In the genomic region with DNA sequence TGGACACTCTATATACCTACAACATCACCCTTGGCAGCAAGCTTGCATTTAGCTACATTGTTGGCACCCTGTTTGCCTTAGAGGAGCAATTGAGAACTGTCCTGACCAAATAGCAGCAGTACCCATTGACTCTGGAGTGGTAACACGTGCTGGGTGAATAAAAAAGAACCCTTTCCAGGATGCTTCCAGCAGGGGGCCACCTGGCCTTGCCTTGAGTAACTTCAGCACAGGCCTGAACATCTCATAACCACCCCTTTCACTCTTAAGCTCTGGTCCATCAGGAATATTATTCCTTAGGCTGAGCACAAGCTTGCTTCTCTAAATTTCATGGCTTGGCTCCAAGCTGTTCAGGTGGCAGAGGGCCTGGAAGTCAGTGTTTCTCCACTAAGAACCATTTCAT, we compare ENCODE assay signal across 9 mouse cellular contexts. TPM values are rescaled to one million over a fixed set of nuclear protein-coding genes. Genes with fewer than 3 reads are reported as not detected.
DNase-seq lines count a peak whose midpoint lies in the region; ATAC-seq and TF ChIP-seq lines count a peak whose summit lies in the region.
"Had no signal": no experiment of that assay in that cellular context is flagged by ENCODE, and none has a peak within 500 bp of the region (broad histone marks: within the 10 kb centered on the region; RNA-seq: fewer than 3 reads in every experiment).

No protein-coding gene starts in this region.

- no peaks in the 10 kb centered on the region for H3K9me3 ChIP-seq in intestine, embryonic 16.5 days (ENCODE audit: control insufficient read depth, low read length)
- H3K9me3 ChIP-seq in midbrain, embryonic 13.5 days = no peaks in the 10 kb centered on the region
- H3K9me3 ChIP-seq in stomach, embryonic 14.5 days (ENCODE audit: control insufficient read depth, low read depth, low read length) = no peaks in the 10 kb centered on the region

- H3K9ac ChIP-seq in intestine, embryonic 16.5 days (ENCODE audit: low read depth, low read length) = no peak overlapping the region
- no peak overlapping the region for H3K9ac ChIP-seq in midbrain, embryonic 13.5 days (replicated peaks)
- H3K9ac ChIP-seq in stomach, embryonic 14.5 days (replicated peaks; ENCODE audit: low read depth, low read length) = no peak overlapping the region

- 17% methylated on average over 1 of the region's 1 CpGs for WGBS in intestine, embryonic 16.5 days
- 22% methylated on average over 1 of the region's 1 CpGs for WGBS in midbrain, embryonic 13.5 days
- 15% methylated on average over 1 of the region's 1 CpGs for WGBS in stomach, embryonic 14.5 days

- intact Hi-C loops in gastrocnemius, adult 2 months (cut with DNase I) = loop anchor here (2.0 kb wide), 1 partner anchor 287 kb away; no protein-coding TSS in a partner anchor
- intact Hi-C loops in left cerebral cortex, postnatal 25 days (cut with DNase I) = loop anchor here (2.0 to 10.0 kb wide), 2 partner anchors 287 to 361 kb away; no protein-coding TSS in a partner anchor

- peak; percentile 41 for DNase-seq in gastrocnemius, adult 2 months
- DNase-seq in gastrocnemius, adult 8-10 months (ENCODE audit: low spot score in 2 of 2) = no peak
- peak; percentile 67 for DNase-seq in cerebellum, adult 11-12 months
- peak; percentile 46 for DNase-seq in forelimb bud, embryonic 11.5 days (ENCODE audit: low read depth, low spot score)
- DNase-seq in left cerebral cortex, postnatal 25 days (ENCODE audit: low spot score in 2 of 2) = peak; percentile 70 to 80

- no peak overlapping the region for H3K4me3 ChIP-seq in gastrocnemius, adult 2 months
- H3K4me3 ChIP-seq in intestine, embryonic 16.5 days (ENCODE audit: low read length) = no peak overlapping the region
- H3K4me3 ChIP-seq in midbrain, embryonic 13.5 days (replicated peaks) = no peak overlapping the region
- no peak overlapping the region for H3K4me3 ChIP-seq in stomach, embryonic 14.5 days (ENCODE audit: low read depth, low read length)
- H3K4me3 ChIP-seq: myocyte had no signal

- no peak overlapping the region for H3K4me2 ChIP-seq in intestine, embryonic 16.5 days (ENCODE audit: low read depth, low read length)
- H3K4me2 ChIP-seq in midbrain, embryonic 13.5 days (replicated peaks) = no peak overlapping the region
- H3K4me2 ChIP-seq in stomach, embryonic 14.5 days (replicated peaks; ENCODE audit: low read depth, low read length) = no peak overlapping the region

- peak; percentile 62 for TF ChIP-seq CTCF in gastrocnemius, adult 2 months (IDR thresholded peaks at IDR 0.05)

- no peaks in the 10 kb centered on the region for H3K27me3 ChIP-seq in intestine, embryonic 16.5 days (replicated peaks; ENCODE audit: control insufficient read depth, insufficient read depth, low read length)
- H3K27me3 ChIP-seq in midbrain, embryonic 13.5 days = no peaks in the 10 kb centered on the region
- no peaks in the 10 kb centered on the region for H3K27me3 ChIP-seq in stomach, embryonic 14.5 days (ENCODE audit: control insufficient read depth, insufficient read depth, low read length)

- peak; percentile 72 for ATAC-seq in intestine, embryonic 16.5 days
- ATAC-seq in midbrain, embryonic 13.5 days = peak; percentile 68
- ATAC-seq in stomach, embryonic 14.5 days (ENCODE audit: insufficient number of reproducible peaks, insufficient read depth, low FRiP score, low read depth) = peak; percentile 42; the same call in 1 of the 2 replicates

- H3K27ac ChIP-seq in gastrocnemius, adult 2 months = no peak overlapping the region
- H3K27ac ChIP-seq in intestine, embryonic 16.5 days (ENCODE audit: low read length) = no peak overlapping the region
- H3K27ac ChIP-seq in midbrain, embryonic 13.5 days = no peak overlapping the region
- no peak overlapping the region for H3K27ac ChIP-seq in stomach, embryonic 14.5 days (ENCODE audit: low read length)

- no peaks in the 10 kb centered on the region for H3K36me3 ChIP-seq in intestine, embryonic 16.5 days (ENCODE audit: control insufficient read depth, insufficient read depth, low read length)
- peaks cover 17% of the 10 kb centered on the region for H3K36me3 ChIP-seq in midbrain, embryonic 13.5 days
- H3K36me3 ChIP-seq in stomach, embryonic 14.5 days (ENCODE audit: control insufficient read depth, insufficient read depth, low read length) = no peaks in the 10 kb centered on the region

- no peaks in the 10 kb centered on the region for H3K4me1 ChIP-seq in intestine, embryonic 16.5 days (ENCODE audit: control insufficient read depth, insufficient read depth, low read length)
- H3K4me1 ChIP-seq in midbrain, embryonic 13.5 days (replicated peaks) = no peaks in the 10 kb centered on the region
- H3K4me1 ChIP-seq in stomach, embryonic 14.5 days (ENCODE audit: control insufficient read depth, insufficient read depth, low read length) = no peaks in the 10 kb centered on the region

RNA-seq across cellular contexts. Expression of gene Tmtc4, which starts 30.5 kb away (rescaled TPM):
- 1 to 10 TPM; 1.5 to 5.7 TPM for total RNA-seq in gastrocnemius, adult 2 months (2021)
- 1 to 10 TPM; 1.4 to 2.7 (median 2.2) TPM for total RNA-seq in gastrocnemius, adult 8-10 months (2022)
- polyA plus RNA-seq in intestine, embryonic 16.5 days (2015; fragmentation: Nextera tagmentation; extraction: Ambion mirVana) = 15.9 and 17.4 TPM in 2 replicates
- 10 to 100 TPM; 20.8 to 22.6 TPM for total RNA-seq in left cerebral cortex, postnatal 25 days (2021)
- polyA plus RNA-seq in midbrain, embryonic 13.5 days (2015; fragmentation: Nextera tagmentation; extraction: Ambion mirVana) = 48.1 and 51.5 TPM in 2 replicates
- 28.6 and 34.7 TPM in 2 replicates for polyA plus RNA-seq in stomach, embryonic 14.5 days (2014; fragmentation: Nextera tagmentation; extraction: Ambion mirVana)

RNA-seq across cellular contexts. Expression of gene Ggact, which starts 39.8 kb away (rescaled TPM):
- total RNA-seq in gastrocnemius, adult 2 months (2021) = 10 to 100 TPM; 13.8 to 20.4 TPM
- total RNA-seq in gastrocnemius, adult 8-10 months (2022) = 10 to 100 TPM; 14.8 to 23.4 (median 18.3) TPM
- polyA plus RNA-seq in intestine, embryonic 16.5 days (2015; fragmentation: Nextera tagmentation; extraction: Ambion mirVana) = 49.1 and 50.4 TPM in 2 replicates
- 10 to 100 TPM; 24.8 to 25.9 TPM for total RNA-seq in left cerebral cortex, postnatal 25 days (2021)
- polyA plus RNA-seq in midbrain, embryonic 13.5 days (2015; fragmentation: Nextera tagmentation; extraction: Ambion mirVana) = 4.7 and 5.9 TPM in 2 replicates
- 29.5 and 31.6 TPM in 2 replicates for polyA plus RNA-seq in stomach, embryonic 14.5 days (2014; fragmentation: Nextera tagmentation; extraction: Ambion mirVana)

Comparison
In these comparisons a context has a peak if more than half of its experiments do, and no peak if none do; other contexts are left out.
1. DNase-seq: peak in gastrocnemius, adult 2 months (single experiment), cerebellum, adult 11-12 months (single experiment), forelimb bud, embryonic 11.5 days (single experiment) and left cerebral cortex, postnatal 25 days (2 of 2); none in gastrocnemius, adult 8-10 months (0 of 2).
2. Peak in every context shown above with its lines, with median percentiles within 50 percentile points of each other: ATAC-seq.